Mouse (Mus musculus): ENCODE results near the gene Hexa.

- TF ChIP-seq POLR2A (IDR thresholded peaks at IDR 0.05; ENCODE audit: borderline replicate concordance, control insufficient read depth, low read depth, low read length) (no peak), CTCF (IDR thresholded peaks at IDR 0.05; ENCODE audit: control insufficient read depth, insufficient read depth, low read length) (no peak)
These were observed 7.7 kb upstream of the Hexa start for GRCm38 (mm10) chr9:59531645-59532044.
